Mouse (Mus musculus) gastrocnemius, adult 8-10 months (tissue): ENCODE measurements around the gene Siae. TPM values are rescaled to one million over a fixed set of nuclear protein-coding genes. Genes with fewer than 3 reads are reported as not detected.
A peak's percentile ranks its signal among the peaks of the same experiment; 100 is the strongest.

Experiments used
- DNase-seq, 2 experiments: peaks; one replicate each; pipeline ENCODE4 v3.0.0; 2022; ENCODE audit warnings: low spot score in 2 of 2
- total RNA-seq, 4 experiments: library from RNA; stranded (reverse); gene quantifications; 2 replicates each; pipeline ENCODE4 v1.2.4; 2022

Siae gene
- total RNA-seq, 4 experiments from 2014 or later: 3.5 to 5.0 (median 4.1) TPM

DNA sequence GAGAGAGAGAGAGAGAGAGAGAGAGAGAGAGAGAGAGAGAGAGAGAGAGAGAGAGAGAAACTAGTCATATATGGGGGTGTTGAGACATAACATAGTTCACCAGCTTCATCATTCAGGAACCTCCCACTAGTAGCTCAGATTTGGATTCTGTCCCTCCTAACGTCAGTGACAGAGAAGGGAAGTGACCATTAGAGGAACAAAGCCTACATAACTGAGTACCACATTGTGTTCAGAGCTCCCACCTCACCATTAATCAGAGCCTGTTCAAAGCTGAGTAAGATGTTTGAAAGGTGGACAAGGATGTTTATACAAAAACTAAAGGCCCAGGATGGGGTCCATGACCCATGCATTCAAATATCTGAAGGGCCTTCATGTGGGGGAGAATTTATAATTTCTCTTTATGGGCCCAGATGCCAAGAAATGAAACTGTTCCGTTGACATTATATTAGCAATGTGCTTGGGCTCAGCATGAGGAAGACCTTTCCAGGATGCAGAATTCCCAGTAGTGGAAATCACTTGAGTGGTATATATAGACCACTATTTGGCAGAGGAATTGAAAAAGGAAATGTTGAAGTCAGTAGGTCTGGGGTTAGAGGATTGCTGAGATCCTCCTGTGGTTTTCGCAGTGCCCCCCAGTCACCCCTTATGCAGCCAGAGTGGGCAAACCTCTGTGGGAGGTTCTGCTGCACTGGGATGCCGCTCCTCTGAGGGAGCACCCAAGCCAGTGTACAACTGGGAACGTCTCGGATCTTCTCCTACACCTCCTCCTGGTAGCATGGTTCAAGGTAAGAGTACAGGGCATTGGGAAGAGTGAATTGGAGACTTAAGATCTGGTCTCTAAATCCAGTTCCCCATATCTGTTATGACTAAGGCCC lies 14.6 kb upstream of the Siae start:
- no peak for DNase-seq

DNA sequence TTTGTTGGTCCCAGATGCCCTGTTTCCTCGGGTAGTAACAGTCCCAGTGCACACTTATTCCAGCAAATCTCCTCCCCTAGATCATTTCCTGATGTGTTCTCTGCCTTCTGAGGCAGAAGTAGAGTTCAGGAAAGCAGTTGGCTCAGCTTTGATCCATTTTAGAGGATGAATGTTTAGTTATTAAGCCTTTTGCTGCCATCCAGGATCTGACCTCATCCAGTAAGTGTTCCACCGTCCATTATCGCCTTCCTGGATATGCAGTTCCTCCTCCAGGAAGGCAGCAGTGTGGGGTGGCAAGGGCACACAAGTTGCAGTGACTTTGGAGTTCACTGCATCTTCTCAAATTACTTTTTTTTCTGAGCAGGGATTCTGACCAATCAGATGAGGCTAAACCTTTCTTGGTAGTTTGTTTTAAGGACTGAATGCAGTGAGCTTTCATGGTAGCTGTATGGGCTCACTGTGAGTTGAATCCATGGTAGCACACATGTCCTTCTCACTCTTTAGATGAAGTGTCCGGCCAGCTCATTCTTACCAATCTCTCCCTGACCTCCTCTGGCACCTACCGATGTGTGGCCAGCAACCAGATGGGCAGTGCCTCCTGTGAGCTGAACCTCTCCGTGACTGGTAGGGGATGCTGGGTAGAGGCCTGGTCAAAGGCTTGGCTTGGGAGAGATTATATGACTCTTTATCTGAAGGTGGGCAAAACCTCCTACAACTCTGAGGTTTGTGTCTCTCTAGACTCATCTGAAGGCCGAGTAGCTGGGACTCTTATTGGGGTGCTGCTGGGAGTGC lies 13.5 kb upstream of the Siae start:
- DNase-seq: no peak

DNA sequence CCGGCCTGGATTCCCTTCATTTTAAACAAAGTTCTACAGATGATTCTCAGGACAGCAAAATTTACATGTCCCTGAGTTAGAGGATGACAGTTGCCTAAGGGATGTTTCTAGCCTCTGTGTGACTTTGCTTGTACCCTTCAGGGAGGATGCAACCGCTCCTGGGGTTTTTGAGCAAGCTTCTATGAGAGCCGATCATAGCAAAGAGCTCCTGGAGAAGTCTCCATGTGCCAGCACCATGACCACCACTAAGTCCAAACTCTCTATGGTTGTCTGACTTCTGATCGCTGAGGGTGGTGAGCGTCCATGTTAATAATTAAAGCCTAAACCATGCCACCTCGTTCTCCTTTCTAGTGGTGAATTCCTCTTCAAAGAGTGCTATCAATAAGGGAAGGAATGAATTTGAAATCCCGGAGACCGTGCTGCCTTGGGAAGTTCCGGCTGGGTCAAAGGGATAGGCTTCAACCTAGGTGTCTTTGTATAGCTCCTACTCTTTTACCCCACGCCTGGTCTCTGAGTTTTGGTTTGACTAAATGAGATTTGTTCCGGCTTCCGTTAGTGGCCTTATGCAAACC lies 11.5 kb upstream of the Siae start:
- no peak for DNase-seq

DNA sequence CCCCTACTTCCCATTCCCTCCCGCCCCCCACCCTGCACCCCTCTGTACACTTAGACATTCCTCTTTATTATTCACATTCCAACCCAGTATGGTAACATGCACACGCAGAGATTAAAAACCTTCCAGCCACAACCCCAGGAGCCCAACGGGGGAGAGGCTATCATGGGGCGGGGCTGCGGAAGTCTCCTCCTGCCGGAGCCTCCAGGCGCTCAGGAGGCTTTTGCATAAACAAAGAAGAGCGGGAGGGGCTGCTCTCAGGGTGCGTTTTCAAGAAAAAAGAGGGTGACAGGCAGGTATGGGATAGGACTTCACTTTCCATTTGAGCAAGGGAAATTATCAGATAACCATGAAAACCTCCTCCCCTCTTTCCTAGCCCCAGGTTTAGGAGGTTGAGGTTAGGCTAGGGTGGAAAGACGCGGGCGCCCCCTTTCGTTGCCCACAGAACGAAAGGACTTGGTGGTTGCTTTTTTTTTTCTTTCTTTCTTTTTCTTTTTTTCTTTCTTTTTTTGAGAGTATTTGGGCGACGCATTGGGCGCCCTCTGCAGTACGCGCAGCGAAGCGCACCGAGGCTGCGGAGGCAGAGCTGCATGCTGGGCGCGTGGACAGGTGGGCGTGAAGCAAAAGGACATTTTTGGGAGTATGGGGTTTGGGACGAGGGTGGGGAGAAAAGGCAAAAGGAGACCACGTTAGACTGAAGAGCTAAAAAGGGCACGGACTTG lies 10.9 kb upstream of the Siae start:
- peak in 1 of 2 experiments; percentile 44 for DNase-seq

DNA sequence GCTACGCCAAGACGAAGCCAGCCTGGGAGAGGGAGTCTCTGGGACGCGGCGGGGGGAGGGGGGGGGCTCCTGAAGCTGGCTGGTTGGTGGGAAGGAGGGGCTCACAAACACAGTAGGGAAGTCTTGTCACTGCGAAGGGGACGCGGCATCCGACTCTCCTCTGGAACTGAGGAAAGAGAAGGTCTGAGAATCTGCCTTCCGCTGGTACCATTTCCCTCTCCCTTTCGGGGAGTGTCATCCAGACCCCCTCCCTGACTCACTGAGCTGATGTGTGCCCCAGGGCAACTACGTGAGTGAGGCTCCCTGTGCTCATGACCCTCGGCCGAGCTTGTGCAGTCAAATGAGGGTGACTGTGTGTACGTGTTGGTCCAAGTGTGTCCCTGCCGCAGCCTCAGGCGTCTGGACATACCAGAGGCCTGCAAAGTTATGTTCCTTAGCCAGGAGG lies 10.3 kb upstream of the Siae start:
- DNase-seq: no peak

DNA sequence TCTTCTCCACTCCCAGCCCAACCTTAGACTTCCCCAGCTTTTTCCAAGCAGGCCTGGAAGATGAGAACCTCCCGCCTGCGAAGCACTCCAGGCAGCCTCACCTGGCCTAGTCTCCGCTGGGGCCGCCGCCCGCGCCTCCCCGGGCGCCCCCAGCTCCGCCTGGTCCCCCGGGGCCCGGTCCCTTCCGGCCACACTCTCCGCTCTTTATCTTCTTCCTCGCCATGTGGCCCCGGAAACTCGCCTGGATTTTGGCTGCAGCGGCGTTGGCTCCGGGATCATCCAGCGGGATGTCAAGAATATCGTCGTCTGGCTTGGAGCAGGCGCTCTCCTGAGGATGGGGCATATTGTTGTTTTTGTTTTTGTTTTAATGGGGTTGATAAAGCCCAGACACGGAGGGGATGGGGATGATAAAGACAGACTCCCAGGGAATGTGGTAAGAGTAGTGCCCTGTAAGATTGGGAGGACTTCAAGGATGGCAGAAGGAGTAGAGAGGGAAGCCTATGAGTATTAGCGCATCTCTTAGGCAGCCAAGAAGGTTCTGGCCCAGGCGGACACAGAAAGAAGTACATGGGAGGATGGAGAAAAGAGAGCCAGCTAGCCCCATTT lies 9.5 kb upstream of the Siae start:
- DNase-seq: no peak

DNA sequence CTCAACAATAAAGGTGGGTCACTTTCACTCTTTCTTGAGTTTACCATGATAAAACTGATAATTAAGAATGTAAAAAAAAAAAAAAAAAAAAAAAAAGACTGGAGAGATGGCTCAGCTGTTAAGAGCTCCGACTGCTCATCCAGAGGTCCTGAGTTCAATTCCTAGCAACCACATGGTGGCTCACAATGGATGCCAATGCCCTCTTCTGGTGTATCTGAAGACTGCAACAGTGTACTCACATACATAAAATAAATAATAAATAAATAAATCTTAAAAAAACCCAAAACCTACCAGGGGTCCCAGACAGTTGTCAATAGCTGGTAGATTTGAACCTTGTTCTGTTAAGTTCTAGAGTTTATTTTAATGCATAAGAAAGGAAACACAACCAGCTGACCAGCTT lies 8.6 kb upstream of the Siae start:
- no peak for DNase-seq

DNA sequence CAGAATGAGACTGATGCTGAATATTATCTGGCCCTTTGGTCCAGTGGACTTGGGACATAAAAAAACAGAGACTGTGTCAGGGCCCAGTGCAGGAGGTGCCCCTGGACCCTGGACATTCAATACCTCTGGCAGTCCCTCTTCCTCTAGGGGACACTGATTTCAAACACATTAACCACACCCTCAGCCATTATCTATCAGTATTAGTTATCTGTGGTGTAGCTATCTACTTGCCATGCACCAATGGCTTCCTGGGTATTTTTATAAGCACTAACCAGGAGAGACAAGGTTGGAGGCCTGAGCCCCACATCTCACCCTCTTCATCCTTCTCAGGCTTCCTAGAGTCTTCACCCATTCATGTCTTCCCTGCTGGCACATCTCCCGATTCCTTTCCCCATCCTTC lies 5.1 kb upstream of the Siae start:
- DNase-seq: no peak

DNA sequence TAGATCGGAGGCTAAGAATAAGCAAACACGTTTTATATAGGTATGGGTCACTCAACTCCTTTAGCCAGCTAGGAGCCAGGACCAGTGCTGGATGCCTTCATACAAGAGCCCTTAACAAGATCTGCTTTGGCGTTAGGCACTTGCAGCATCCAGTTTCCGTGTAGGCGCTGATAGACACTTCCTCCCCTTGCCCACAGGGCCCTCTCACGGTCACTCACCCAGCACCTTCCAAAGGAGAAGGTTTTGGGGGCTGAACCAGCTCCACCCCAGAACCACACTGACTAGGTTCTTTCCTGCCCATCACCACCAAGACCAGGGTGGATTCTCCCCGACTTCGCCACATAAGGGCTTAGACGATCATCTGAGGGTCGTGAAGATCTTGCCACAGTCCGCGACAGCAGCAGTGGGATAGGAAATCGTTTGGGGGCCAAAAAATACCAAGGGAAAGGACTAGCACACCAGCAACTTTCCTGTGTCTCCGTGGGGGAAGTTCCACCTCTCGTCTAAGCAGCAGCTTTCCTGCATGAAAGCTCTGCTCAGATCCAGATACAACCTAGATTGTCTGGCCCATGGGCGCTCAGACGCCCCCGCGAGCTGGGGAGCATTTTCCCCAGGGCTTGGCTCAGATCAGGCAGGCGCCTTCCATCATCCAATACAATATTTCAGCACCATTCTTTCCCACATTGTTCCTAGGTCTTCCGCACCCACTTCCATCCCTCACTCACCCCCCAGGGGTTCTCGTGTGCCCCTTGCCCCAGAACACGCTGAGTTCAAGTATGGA lies 3.6 kb upstream of the Siae start:
- no peak for DNase-seq

DNA sequence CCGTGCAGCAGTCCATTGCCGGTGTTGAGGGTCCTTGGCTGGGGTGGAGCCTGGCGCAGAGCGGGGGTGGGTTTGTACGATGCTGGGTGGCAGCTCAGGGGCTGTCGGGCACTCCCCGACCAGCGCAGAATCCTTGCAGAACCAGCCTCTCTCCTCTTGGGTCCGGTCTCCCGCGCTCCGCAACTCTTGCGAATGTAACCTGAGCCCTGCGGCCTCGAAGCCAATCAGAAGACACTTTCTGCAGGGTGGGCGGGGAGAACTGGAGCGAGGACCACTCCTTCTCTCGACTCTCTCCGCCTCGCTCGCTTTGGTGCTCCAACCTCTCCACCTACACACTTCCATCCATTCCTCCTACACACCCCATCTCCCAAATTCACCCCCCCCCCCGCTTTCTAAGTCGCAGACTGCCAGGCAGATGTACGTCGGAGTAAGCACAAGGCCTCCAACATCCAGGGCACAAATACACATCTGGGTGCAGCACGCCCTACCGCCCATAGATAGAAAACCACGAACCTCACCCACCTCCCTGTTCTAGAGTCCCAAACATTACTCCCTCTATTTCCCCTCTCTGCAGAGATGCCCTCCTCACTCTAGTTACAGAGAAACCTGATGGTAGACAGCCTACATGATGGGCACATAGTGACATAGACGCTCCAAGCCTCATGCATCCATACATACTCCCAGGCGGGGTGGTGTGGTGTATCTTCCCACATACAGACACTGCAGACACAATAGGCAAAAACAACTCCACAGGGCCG lies 2.8 kb upstream of the Siae start, which contains the start of gene Nrgn:
Gene Nrgn (minus strand): TSS at position 369 of the 758 bp plus-strand sequence.
- peak in 1 of 2 experiments; percentile 44 for DNase-seq

DNA sequence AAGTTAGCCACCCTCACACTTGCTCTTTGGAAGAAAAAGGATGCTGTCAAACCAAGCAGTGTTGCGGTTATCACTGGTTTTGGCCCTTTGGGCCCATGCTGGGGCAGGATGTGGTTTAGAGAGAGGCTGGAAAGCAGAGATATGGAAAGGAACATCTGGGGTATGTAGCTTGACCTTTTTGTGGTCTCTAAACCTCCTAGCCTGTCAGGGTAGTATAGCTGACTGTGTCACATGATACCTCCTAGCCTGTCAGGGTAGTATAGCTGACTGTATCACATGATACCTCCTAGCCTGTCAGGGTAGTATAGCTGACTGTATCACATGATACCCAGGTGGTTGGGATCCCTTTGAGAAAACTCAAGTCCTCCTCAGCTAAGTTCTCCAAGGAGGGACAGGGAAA lies 1.2 kb upstream of the Siae start:
- no peak for DNase-seq

DNA sequence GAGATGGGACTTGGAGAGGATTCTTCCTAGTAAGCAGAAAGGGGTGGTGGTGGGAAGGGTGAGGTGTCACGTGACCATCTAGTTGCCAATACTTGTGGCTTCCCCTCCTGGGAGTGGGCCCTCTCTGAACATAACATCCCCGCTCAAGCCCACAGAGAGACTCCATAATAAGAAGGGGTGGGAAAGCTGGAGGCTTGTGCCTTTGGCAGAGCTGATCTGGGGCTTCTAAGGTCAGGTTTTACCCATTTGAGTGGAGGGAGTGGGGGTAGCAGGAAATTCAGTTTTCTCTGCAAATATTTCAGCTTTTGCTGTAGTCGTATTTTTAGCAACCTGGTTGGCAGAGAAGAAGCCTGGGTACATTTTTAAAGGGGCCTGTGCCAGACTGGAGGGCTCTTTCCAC lies 868 bp downstream of the Siae start:
- DNase-seq: no peak

DNA sequence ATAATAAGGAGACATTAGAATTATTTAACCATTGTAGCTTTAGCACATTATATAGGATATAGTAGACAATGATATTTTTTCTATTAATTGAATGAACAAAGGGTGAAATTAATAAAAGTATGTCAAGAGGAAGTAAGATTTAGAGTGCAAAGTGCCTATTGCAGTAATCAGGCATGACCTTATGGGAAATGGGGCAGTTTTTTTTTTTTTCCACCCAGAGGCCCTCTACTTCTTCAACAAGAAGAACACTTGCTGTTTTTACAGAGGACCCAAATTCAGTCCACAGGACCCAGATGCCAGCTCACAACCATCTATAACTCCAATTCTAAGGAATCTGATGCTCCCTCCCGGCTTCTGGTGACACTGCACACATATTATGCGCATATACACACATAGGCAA lies 5.1 kb downstream of the Siae start:
- no peak for DNase-seq

DNA sequence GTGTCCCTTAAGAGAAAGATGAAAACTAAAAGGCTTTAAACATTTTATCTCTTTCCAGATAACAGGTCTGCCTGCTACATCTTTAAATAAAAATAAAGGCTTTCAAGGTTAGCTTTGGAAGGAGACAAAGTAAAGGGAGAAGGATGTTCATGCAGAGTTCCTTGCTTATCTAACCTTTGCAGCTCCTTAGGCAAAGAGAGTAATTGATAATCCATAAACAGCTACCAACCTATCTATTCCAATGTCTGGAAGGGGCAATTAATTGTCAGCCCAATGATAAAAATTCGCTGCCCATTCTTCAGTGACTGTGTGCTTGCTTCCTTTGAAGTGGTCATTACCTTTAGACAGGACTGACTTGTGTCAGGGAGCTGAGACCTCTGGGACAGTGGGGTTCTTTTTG lies 8.3 kb downstream of the Siae start:
- DNase-seq: no peak

DNA sequence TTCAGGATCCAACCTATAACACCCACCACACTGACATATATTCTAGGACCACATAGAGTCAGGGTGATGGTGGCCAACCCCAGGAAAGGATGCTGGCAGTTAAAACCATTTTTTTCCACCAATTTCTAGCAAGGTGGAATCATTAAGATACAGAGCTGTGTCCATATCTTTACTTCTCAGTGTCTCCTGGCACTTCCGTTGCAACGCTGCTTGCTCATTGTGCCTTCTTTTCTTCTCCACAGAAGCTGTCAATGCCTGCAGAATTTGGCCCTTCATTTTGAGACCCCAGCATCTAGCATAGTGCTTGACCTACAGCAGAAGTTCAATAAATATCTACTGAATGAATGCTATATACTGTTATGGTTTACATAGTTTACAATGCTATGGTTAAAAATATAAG lies 11.5 kb downstream of the Siae start:
- DNase-seq: no peak

DNA sequence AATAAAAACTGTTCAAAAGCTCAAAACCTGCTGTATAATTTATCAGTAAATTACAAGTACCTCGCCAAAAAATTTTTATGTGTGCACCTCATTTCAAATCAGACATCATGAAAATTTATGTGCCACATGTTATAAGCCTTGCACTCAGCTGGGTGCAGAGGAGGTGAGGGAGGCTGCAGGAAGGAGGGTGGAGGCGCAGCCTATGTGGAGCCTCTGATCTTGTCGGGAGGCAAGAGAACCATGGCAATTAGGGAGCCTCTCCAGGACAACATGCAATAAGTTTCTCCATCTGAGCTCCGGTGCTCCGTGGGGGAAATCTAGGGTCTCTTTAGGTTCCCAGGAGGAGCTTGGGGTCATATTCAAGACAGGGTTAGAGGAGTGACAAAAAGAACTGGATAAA lies 12.0 kb downstream of the Siae start:
- no peak for DNase-seq

DNA sequence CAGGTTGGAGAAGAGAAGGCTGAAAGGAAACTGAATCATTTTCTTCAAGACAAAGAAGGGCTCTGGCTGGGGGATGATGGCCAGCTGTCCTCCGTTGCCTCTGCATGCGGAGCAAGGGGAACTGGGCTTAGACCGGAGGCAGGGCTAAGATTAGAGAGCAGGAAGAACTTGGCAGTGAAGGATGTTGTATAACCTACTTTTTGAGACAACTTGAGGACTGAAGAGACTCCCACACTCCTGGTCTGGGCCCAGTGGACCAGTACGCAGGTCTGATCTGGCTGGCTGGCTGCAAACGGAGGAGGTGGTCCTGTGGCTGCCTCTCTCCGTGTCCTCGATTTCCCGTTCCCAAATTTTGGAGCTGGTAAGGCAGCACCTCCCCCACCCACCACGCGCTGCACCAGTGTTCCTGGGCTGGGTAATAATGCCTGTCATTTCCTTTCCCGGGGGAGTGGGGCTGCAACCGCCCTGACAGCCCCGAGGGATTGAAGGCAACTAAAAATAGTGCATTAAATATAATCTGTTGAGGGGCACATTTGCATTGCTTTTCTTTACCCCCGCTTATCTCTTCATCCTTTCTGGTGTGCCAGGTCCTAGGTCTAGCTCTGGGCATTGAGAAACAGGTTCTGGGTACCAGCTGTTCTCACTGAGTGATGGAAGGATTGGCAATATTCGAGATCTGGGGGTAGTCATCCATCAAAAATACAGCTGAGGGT lies 12.6 kb downstream of the Siae start:
- no peak for DNase-seq

DNA sequence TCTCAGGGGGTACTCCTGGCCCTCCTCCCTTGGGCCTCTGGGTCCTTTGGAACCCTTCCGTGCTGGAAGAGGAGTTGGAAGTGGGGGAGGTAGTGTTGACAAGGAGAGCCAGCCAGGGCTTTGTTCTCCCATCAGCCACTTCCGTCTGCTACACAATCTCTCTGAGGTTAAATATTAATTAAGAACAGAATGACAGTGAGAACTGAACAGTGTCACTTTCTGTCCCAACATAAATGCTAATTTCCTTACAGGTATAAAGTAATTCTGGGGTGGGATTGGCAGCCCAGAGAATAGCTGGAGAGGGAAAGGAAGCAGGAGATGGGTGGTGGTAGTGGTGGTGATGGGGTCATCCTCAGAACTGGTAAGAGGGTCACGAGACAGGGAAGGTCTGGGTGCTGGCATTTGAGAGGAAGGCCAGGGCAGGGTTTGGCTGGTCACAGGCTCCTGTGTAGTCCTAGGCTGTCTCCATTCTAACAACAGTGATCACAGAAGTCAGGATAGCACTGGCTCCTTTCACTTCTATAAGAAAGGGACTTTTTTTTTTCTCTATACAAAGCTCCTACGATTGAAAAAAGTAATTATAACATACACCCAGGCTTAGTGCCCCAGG lies 13.2 kb downstream of the Siae start:
- DNase-seq: no peak
